Mouse (Mus musculus) lung, embryonic 16.5 days (tissue): ENCODE measurements around the gene Tnfrsf25. TPM values are rescaled to one million over a fixed set of nuclear protein-coding genes. Genes with fewer than 3 reads are reported as not detected.

Experiments used
- ATAC-seq: fragments of 200-750 bp; cut with Nextera tagmentation; 2 replicates; pipeline ENCODE4 v1.8.0; 2017; ENCODE audit warnings: low read depth, mild to moderate bottlenecking, moderate library complexity
- H3K27ac ChIP-seq: fragments of 300-500 bp; sonication (generic); 2 replicates; pipeline ENCODE4 v1.5.1; 2014; ENCODE audit warnings: mild to moderate bottlenecking, control low read depth, low read length
- H3K27me3 ChIP-seq: fragments of 300-500 bp; sonication (generic); 2 replicates; pipeline ENCODE4 v1.6.1; 2014; ENCODE audit warnings: low read depth, low read length, mixed read lengths; ENCODE audit not compliant: control insufficient read depth, insufficient read depth
- H3K36me3 ChIP-seq: fragments of 300-500 bp; sonication (generic); 2 replicates; pipeline ENCODE4 v1.6.1; 2014; ENCODE audit warnings: low read length; ENCODE audit not compliant: control insufficient read depth, insufficient read depth
- H3K4me1 ChIP-seq: fragments of 300-500 bp; sonication (generic); replicated peaks from 2 replicates; pipeline ENCODE4 v1.6.1; 2014; ENCODE audit warnings: low read length, mixed read lengths; ENCODE audit not compliant: control insufficient read depth, insufficient read depth
- H3K4me2 ChIP-seq: fragments of 300-500 bp; sonication (generic); 2 replicates; pipeline ENCODE4 v1.6.1; 2014; ENCODE audit warnings: low read depth, low read length, control low read depth
- H3K4me3 ChIP-seq: fragments of 300-500 bp; sonication (generic); 2 replicates; pipeline ENCODE4 v1.5.1; 2014; ENCODE audit warnings: mild to moderate bottlenecking, low read length, control low read depth
- H3K9ac ChIP-seq: fragments of 300-500 bp; sonication (generic); 2 replicates; pipeline ENCODE4 v1.6.1; 2014; ENCODE audit warnings: low read length, control low read depth
- H3K9me3 ChIP-seq: fragments of 300-500 bp; sonication (generic); 2 replicates; pipeline ENCODE4 v1.6.1; 2016; ENCODE audit warnings: low read length; ENCODE audit not compliant: control insufficient read depth
- WGBS: fragments of 180-500 bp; shearing (Covaris S2); extraction: QIAGEN DNeasy Blood & Tissue Kit; methylation state at CpG from one replicate; pipeline ENCODE4 v1.1.7; 2014; 5-methylcytosine and 5-hydroxymethylcytosine counted together
- polyA plus RNA-seq: library from polyadenylated mRNA; unstranded; fragments of >200 nt; fragmentation: Nextera tagmentation; extraction: Ambion mirVana; gene quantifications from 2 replicates; pipeline ENCODE4 v1.2.1, GENCODE M21; 2015

Gene Tnfrsf25
- polyA plus RNA-seq, 1 experiment from 2014 or later: 1.6 TPM

- 30% methylated on average over 10 of the region's 10 CpGs for WGBS
- H3K27ac ChIP-seq: no peak overlapping the region
- peaks cover 18% of the 10 kb centered on the region for H3K4me1 ChIP-seq
- H3K9ac ChIP-seq: no peak overlapping the region
- H3K36me3 ChIP-seq: no peaks in the 10 kb centered on the region
- H3K27me3 ChIP-seq: peaks cover 61% of the 10 kb centered on the region
- no peak overlapping the region for H3K4me3 ChIP-seq
- no peak overlapping the region for H3K4me2 ChIP-seq
- no peaks in the 10 kb centered on the region for H3K9me3 ChIP-seq
- no peak for ATAC-seq
Observed at GRCm38 (mm10) chr4:152132772-152133169, 17.0 kb downstream of the Tnfrsf25 start.

GRCm38 (mm10) chr4:152133213-152133612 is 17.5 kb downstream of the Tnfrsf25 start:
- H3K27me3 ChIP-seq: peaks cover 56% of the 10 kb centered on the region
- no peak overlapping the region for H3K9ac ChIP-seq
- WGBS: 55% methylated on average over 5 of the region's 5 CpGs
- H3K4me3 ChIP-seq: no peak overlapping the region
- peaks cover 19% of the 10 kb centered on the region for H3K4me1 ChIP-seq
- no peaks in the 10 kb centered on the region for H3K9me3 ChIP-seq
- H3K27ac ChIP-seq: no peak overlapping the region
- no peaks in the 10 kb centered on the region for H3K36me3 ChIP-seq
- ATAC-seq: no peak
- H3K4me2 ChIP-seq: no peak overlapping the region

GRCm38 (mm10) chr4:152134507-152134906 is 18.8 kb downstream of the Tnfrsf25 start:
- no peak for ATAC-seq
- H3K4me2 ChIP-seq: no peak overlapping the region
- no peaks in the 10 kb centered on the region for H3K9me3 ChIP-seq

GRCm38 (mm10) chr4:152135363-152135762 is 19.6 kb downstream of the Tnfrsf25 start:
- no peak overlapping the region for H3K4me3 ChIP-seq
- no peak overlapping the region for H3K9ac ChIP-seq
- peaks cover 36% of the 10 kb centered on the region for H3K27me3 ChIP-seq
- H3K4me1 ChIP-seq: peaks cover 26% of the 10 kb centered on the region
- no peaks in the 10 kb centered on the region for H3K36me3 ChIP-seq
- no peak overlapping the region for H3K4me2 ChIP-seq
- no peak overlapping the region for H3K27ac ChIP-seq
- 72% methylated on average over 12 of the region's 12 CpGs for WGBS
- ATAC-seq: no peak
- no peaks in the 10 kb centered on the region for H3K9me3 ChIP-seq

More at GRCm38 (mm10) chr4:152134507-152134906, 18.8 kb downstream of the Tnfrsf25 start:
- H3K27me3 ChIP-seq: peaks cover 45% of the 10 kb centered on the region
- no peaks in the 10 kb centered on the region for H3K36me3 ChIP-seq
- no peak overlapping the region for H3K9ac ChIP-seq
- peaks cover 26% of the 10 kb centered on the region for H3K4me1 ChIP-seq
- H3K4me3 ChIP-seq: no peak overlapping the region
- H3K27ac ChIP-seq: no peak overlapping the region

GRCm38 (mm10) chr4:152136112-152136875 is 20.6 kb downstream of the Tnfrsf25 start:
- no peak overlapping the region for H3K27ac ChIP-seq
- 35% methylated on average over 6 of the region's 6 CpGs for WGBS
- peaks cover 19% of the 10 kb centered on the region for H3K4me1 ChIP-seq
- peaks cover 27% of the 10 kb centered on the region for H3K27me3 ChIP-seq
- H3K4me2 ChIP-seq: no peak overlapping the region
- H3K4me3 ChIP-seq: no peak overlapping the region
- H3K9ac ChIP-seq: no peak overlapping the region
- no peak for ATAC-seq
- no peaks in the 10 kb centered on the region for H3K36me3 ChIP-seq
- H3K9me3 ChIP-seq: no peaks in the 10 kb centered on the region

- H3K27me3 ChIP-seq: peaks cover 21% of the 10 kb centered on the region
- no peak overlapping the region for H3K4me2 ChIP-seq
- H3K9ac ChIP-seq: no peak overlapping the region
- H3K36me3 ChIP-seq: no peaks in the 10 kb centered on the region
- no peak overlapping the region for H3K4me3 ChIP-seq
- peaks cover 13% of the 10 kb centered on the region for H3K4me1 ChIP-seq
- 84% methylated on average over 2 of the region's 2 CpGs for WGBS
- H3K27ac ChIP-seq: no peak overlapping the region
- H3K9me3 ChIP-seq: no peaks in the 10 kb centered on the region
- ATAC-seq: no peak
Observed at GRCm38 (mm10) chr4:152136876-152137250, 21.1 kb downstream of the Tnfrsf25 start.

GRCm38 (mm10) chr4:152138497-152139260 is 22.9 kb downstream of the Tnfrsf25 start:
- H3K36me3 ChIP-seq: no peaks in the 10 kb centered on the region
- H3K4me2 ChIP-seq: peak overlapping the region; percentile 76
- peak overlapping the region; percentile 45; the same call in 1 of the 2 replicates for H3K9ac ChIP-seq
- no peak overlapping the region for H3K27ac ChIP-seq
- H3K4me1 ChIP-seq: peaks cover 8% of the 10 kb centered on the region
- peak overlapping the region; percentile 53 for H3K4me3 ChIP-seq
- H3K9me3 ChIP-seq: no peaks in the 10 kb centered on the region
- WGBS: 2% methylated on average over 51 of the region's 51 CpGs
- H3K27me3 ChIP-seq: peaks cover 4% of the 10 kb centered on the region
- ATAC-seq: peak; percentile 92

- H3K9me3 ChIP-seq: no peaks in the 10 kb centered on the region
- peaks cover 8% of the 10 kb centered on the region for H3K4me1 ChIP-seq
- 32% methylated on average over 6 of the region's 6 CpGs for WGBS
- no peak overlapping the region for H3K4me2 ChIP-seq
- no peaks in the 10 kb centered on the region for H3K27me3 ChIP-seq
- H3K36me3 ChIP-seq: no peaks in the 10 kb centered on the region
- ATAC-seq: no peak
- no peak overlapping the region for H3K4me3 ChIP-seq
- H3K27ac ChIP-seq: no peak overlapping the region
- H3K9ac ChIP-seq: no peak overlapping the region
Observed at GRCm38 (mm10) chr4:152140441-152140840, 24.7 kb downstream of the Tnfrsf25 start.

- 61% methylated on average over 8 of the region's 8 CpGs for whole genome bisulfite sequencing
- Histone ChIP-seq H3K4me2 (no peak overlapping the region), H3K9me3 (no peaks in the 10 kb centered on the region), H3K4me3 (no peak overlapping the region), H3K9ac (no peak overlapping the region), H3K4me1 (peaks cover 8% of the 10 kb centered on the region), H3K36me3 (no peaks in the 10 kb centered on the region), H3K27me3 (no peaks in the 10 kb centered on the region), H3K27ac (no peak overlapping the region)
- ATAC-seq: no peak
Observed at GRCm38 (mm10) chr4:152141521-152142135, 25.9 kb downstream of the Tnfrsf25 start.
